Mouse (Mus musculus) ES-CJ7 (cell line): ENCODE data around the gene Yif1a.

Experiments used
- DNase-seq: peaks from one replicate; pipeline ENCODE4 v3.0.0; 2011; ENCODE audit warnings: low read depth, low spot score

Yif1a gene

GRCm38 (mm10) chr19:5118384-5118698, 30.0 kb downstream of the Yif1a start, which contains the start of gene Klc2:
Klc2 (minus strand) TSS chr19:5118560.
- DNase-seq = peak; percentile 88

GRCm38 (mm10) chr19:5122492-5122891, 34.2 kb downstream of the Yif1a start:
- no peak for DNase-seq

- no peak for DNase-seq
Measured at GRCm38 (mm10) chr19:5123241-5123640, 34.9 kb downstream of the Yif1a start.

GRCm38 (mm10) chr19:5124055-5124614, 35.8 kb downstream of the Yif1a start:
- no peak for DNase-seq

GRCm38 (mm10) chr19:5129770-5130169, 41.4 kb downstream of the Yif1a start:
- DNase-seq = peak; percentile 32

- DNase-seq = no peak
Measured at GRCm38 (mm10) chr19:5131237-5131636, 42.9 kb downstream of the Yif1a start.

GRCm38 (mm10) chr19:5139640-5140039, 51.3 kb downstream of the Yif1a start:
- peak; percentile 52 for DNase-seq
